Mouse (Mus musculus): ENCODE data around the gene Nfkbid. TPM values are rescaled to one million over a fixed set of nuclear protein-coding genes. Genes with fewer than 3 reads are reported as not detected.

Gene Nfkbid
- polyA plus RNA-seq, 1 experiment from 2014 or later = 1.00 TPM

GRCm38 (mm10) chr7:30430191-30430590 is 8.7 kb downstream of the Nfkbid start:
- WGBS = 30% methylated on average over 2 of the region's 2 CpGs
- Histone ChIP-seq H3K9ac (ENCODE audit: low read length) (no peak overlapping the region), H3K36me3 (ENCODE audit: control insufficient read depth, insufficient read depth, low read length) (peaks cover 16% of the 10 kb centered on the region), H3K4me2 (ENCODE audit: low read length) (no peak overlapping the region), H3K4me1 (ENCODE audit: control insufficient read depth in 2 of 2, insufficient read depth in 2 of 2, low read length in 2 of 2) (no peaks in the 10 kb centered on the region), H3K27me3 (ENCODE audit: control insufficient read depth, insufficient read depth, low read length) (peaks cover under 1% of the 10 kb centered on the region), H3K27ac (replicated peaks in 1 of 2; ENCODE audit: control insufficient read depth in 1 of 2, insufficient read depth in 1 of 2, low read depth in 2 of 2, low read length in 2 of 2) (no peak overlapping the region), H3K4me3 (ENCODE audit: control insufficient read depth in 1 of 2, insufficient read depth in 1 of 2, low read depth in 1 of 2, low read length in 2 of 2) (no peak overlapping the region), H3K9me3 (ENCODE audit: control insufficient read depth, low read length) (no peaks in the 10 kb centered on the region)
- no peak for ATAC-seq (ENCODE audit: insufficient number of reproducible peaks, insufficient read depth, low FRiP score, low read depth)

- peaks cover 7% of the 10 kb centered on the region for H3K36me3 ChIP-seq (ENCODE audit: control insufficient read depth, insufficient read depth, low read length)
- no peak overlapping the region for H3K4me2 ChIP-seq (ENCODE audit: low read length)
- H3K27me3 ChIP-seq (ENCODE audit: control insufficient read depth, insufficient read depth, low read length) = peaks cover 17% of the 10 kb centered on the region
- no peaks in the 10 kb centered on the region for H3K9me3 ChIP-seq (ENCODE audit: control insufficient read depth, low read length)
- no peak overlapping the region for H3K27ac ChIP-seq (replicated peaks in 1 of 2; ENCODE audit: control insufficient read depth in 1 of 2, insufficient read depth in 1 of 2, low read depth in 2 of 2, low read length in 2 of 2)
- H3K4me3 ChIP-seq (ENCODE audit: control insufficient read depth in 1 of 2, insufficient read depth in 1 of 2, low read depth in 1 of 2, low read length in 2 of 2) = no peak overlapping the region
- no peaks in the 10 kb centered on the region for H3K4me1 ChIP-seq (ENCODE audit: control insufficient read depth in 2 of 2, insufficient read depth in 2 of 2, low read length in 2 of 2)
- no peak for ATAC-seq (ENCODE audit: insufficient number of reproducible peaks, insufficient read depth, low FRiP score, low read depth)
- 6% methylated on average over 3 of the region's 3 CpGs for WGBS
- no peak overlapping the region for H3K9ac ChIP-seq (ENCODE audit: low read length)
These were observed 10.3 kb downstream of the Nfkbid start for GRCm38 (mm10) chr7:30431793-30432192.

DNA sequence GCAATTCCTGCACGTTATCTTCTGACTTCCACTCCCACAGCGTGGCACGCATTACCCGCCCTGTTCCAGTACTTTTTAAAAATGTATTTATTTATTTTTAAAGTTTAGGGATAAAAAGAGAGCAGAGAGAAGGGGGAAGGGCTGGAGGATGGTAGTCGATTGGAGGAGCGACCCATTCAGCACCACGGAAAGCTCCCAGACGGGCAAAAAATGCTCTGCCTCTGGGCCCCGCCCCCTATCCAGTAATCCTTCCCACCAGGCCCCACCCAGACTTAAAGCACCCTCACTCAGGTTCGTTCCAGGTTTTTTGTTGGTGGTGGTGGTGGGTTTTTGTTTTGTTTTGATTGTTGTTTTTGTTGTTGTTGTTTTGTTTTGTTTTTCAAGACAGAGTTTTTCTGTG is 12.7 kb downstream of the Nfkbid start:
- H3K36me3 ChIP-seq (ENCODE audit: control insufficient read depth, insufficient read depth, low read length) = no peaks in the 10 kb centered on the region
- no peak for ATAC-seq (ENCODE audit: insufficient number of reproducible peaks, insufficient read depth, low FRiP score, low read depth)

GRCm38 (mm10) chr7:30434701-30435100 is 13.2 kb downstream of the Nfkbid start:
- no peaks in the 10 kb centered on the region for H3K36me3 ChIP-seq (ENCODE audit: control insufficient read depth, insufficient read depth, low read length)
- H3K4me2 ChIP-seq (ENCODE audit: low read length) = no peak overlapping the region
- H3K27me3 ChIP-seq (ENCODE audit: control insufficient read depth, insufficient read depth, low read length) = peaks cover 23% of the 10 kb centered on the region

More for the DNA sequence above, 12.7 kb downstream of the Nfkbid start:
- Histone ChIP-seq H3K27me3 (ENCODE audit: control insufficient read depth, insufficient read depth, low read length) (peaks cover 23% of the 10 kb centered on the region), H3K27ac (replicated peaks in 1 of 2; ENCODE audit: control insufficient read depth in 1 of 2, insufficient read depth in 1 of 2, low read depth in 2 of 2, low read length in 2 of 2) (no peak overlapping the region), H3K4me2 (ENCODE audit: low read length) (no peak overlapping the region), H3K4me3 (ENCODE audit: control insufficient read depth in 1 of 2, insufficient read depth in 1 of 2, low read depth in 1 of 2, low read length in 2 of 2) (no peak overlapping the region), H3K9me3 (ENCODE audit: control insufficient read depth, low read length) (no peaks in the 10 kb centered on the region), H3K4me1 (ENCODE audit: control insufficient read depth in 2 of 2, insufficient read depth in 2 of 2, low read length in 2 of 2) (no peaks in the 10 kb centered on the region), H3K9ac (ENCODE audit: low read length) (no peak overlapping the region)
- 2% methylated on average over 10 of the region's 10 CpGs for WGBS

GRCm38 (mm10) chr7:30435156-30435555 is 13.6 kb downstream of the Nfkbid start:
- WGBS = 40% methylated on average over 9 of the region's 9 CpGs
- no peak for ATAC-seq (ENCODE audit: insufficient number of reproducible peaks, insufficient read depth, low FRiP score, low read depth)
- H3K4me1 ChIP-seq (ENCODE audit: control insufficient read depth in 2 of 2, insufficient read depth in 2 of 2, low read length in 2 of 2) = no peaks in the 10 kb centered on the region
- H3K9me3 ChIP-seq (ENCODE audit: control insufficient read depth, low read length) = no peaks in the 10 kb centered on the region
- H3K4me2 ChIP-seq (ENCODE audit: low read length) = no peak overlapping the region
- no peak overlapping the region for H3K27ac ChIP-seq (replicated peaks in 1 of 2; ENCODE audit: control insufficient read depth in 1 of 2, insufficient read depth in 1 of 2, low read depth in 2 of 2, low read length in 2 of 2)
- H3K4me3 ChIP-seq (ENCODE audit: control insufficient read depth in 1 of 2, insufficient read depth in 1 of 2, low read depth in 1 of 2, low read length in 2 of 2) = no peak overlapping the region
- no peaks in the 10 kb centered on the region for H3K36me3 ChIP-seq (ENCODE audit: control insufficient read depth, insufficient read depth, low read length)
- H3K9ac ChIP-seq (ENCODE audit: low read length) = no peak overlapping the region
- H3K27me3 ChIP-seq (ENCODE audit: control insufficient read depth, insufficient read depth, low read length) = peaks cover 23% of the 10 kb centered on the region

More at GRCm38 (mm10) chr7:30434701-30435100, 13.2 kb downstream of the Nfkbid start:
- no peaks in the 10 kb centered on the region for H3K4me1 ChIP-seq (ENCODE audit: control insufficient read depth in 2 of 2, insufficient read depth in 2 of 2, low read length in 2 of 2)
- no peak overlapping the region for H3K9ac ChIP-seq (ENCODE audit: low read length)
- no peak overlapping the region for H3K4me3 ChIP-seq (ENCODE audit: control insufficient read depth in 1 of 2, insufficient read depth in 1 of 2, low read depth in 1 of 2, low read length in 2 of 2)
- ATAC-seq (ENCODE audit: insufficient number of reproducible peaks, insufficient read depth, low FRiP score, low read depth) = no peak
- no peaks in the 10 kb centered on the region for H3K9me3 ChIP-seq (ENCODE audit: control insufficient read depth, low read length)
- WGBS = 60% methylated on average over 10 of the region's 10 CpGs
- no peak overlapping the region for H3K27ac ChIP-seq (replicated peaks in 1 of 2; ENCODE audit: control insufficient read depth in 1 of 2, insufficient read depth in 1 of 2, low read depth in 2 of 2, low read length in 2 of 2)

- H3K4me2 ChIP-seq (ENCODE audit: low read length) = no peak overlapping the region
- ATAC-seq (ENCODE audit: insufficient number of reproducible peaks, insufficient read depth, low FRiP score, low read depth) = no peak
- H3K9ac ChIP-seq (ENCODE audit: low read length) = no peak overlapping the region
- H3K27ac ChIP-seq (replicated peaks in 1 of 2; ENCODE audit: control insufficient read depth in 1 of 2, insufficient read depth in 1 of 2, low read depth in 2 of 2, low read length in 2 of 2) = no peak overlapping the region
- no peaks in the 10 kb centered on the region for H3K36me3 ChIP-seq (ENCODE audit: control insufficient read depth, insufficient read depth, low read length)
- 18% methylated on average over 10 of the region's 10 CpGs for WGBS
- peaks cover 23% of the 10 kb centered on the region for H3K27me3 ChIP-seq (ENCODE audit: control insufficient read depth, insufficient read depth, low read length)
- no peak overlapping the region for H3K4me3 ChIP-seq (ENCODE audit: control insufficient read depth in 1 of 2, insufficient read depth in 1 of 2, low read depth in 1 of 2, low read length in 2 of 2)
- H3K9me3 ChIP-seq (ENCODE audit: control insufficient read depth, low read length) = no peaks in the 10 kb centered on the region
- no peaks in the 10 kb centered on the region for H3K4me1 ChIP-seq (ENCODE audit: control insufficient read depth in 2 of 2, insufficient read depth in 2 of 2, low read length in 2 of 2)
These were observed 15.3 kb downstream of the Nfkbid start for GRCm38 (mm10) chr7:30436879-30437278.

- Histone ChIP-seq H3K9me3 (ENCODE audit: control insufficient read depth, low read length) (no peaks in the 10 kb centered on the region), H3K36me3 (ENCODE audit: control insufficient read depth, insufficient read depth, low read length) (no peaks in the 10 kb centered on the region), H3K4me2 (ENCODE audit: low read length) (no peak overlapping the region), H3K27me3 (ENCODE audit: control insufficient read depth, insufficient read depth, low read length) (peaks cover 42% of the 10 kb centered on the region), H3K4me1 (ENCODE audit: control insufficient read depth in 2 of 2, insufficient read depth in 2 of 2, low read length in 2 of 2) (peaks cover 4 to 8% of the 10 kb centered on the region in 2 experiments; a peak in 2 of 4 replicates), H3K27ac (replicated peaks in 1 of 2; ENCODE audit: control insufficient read depth in 1 of 2, insufficient read depth in 1 of 2, low read depth in 2 of 2, low read length in 2 of 2) (no peak overlapping the region), H3K4me3 (ENCODE audit: control insufficient read depth in 1 of 2, insufficient read depth in 1 of 2, low read depth in 1 of 2, low read length in 2 of 2) (no peak overlapping the region), H3K9ac (ENCODE audit: low read length) (no peak overlapping the region)
- ATAC-seq (ENCODE audit: insufficient number of reproducible peaks, insufficient read depth, low FRiP score, low read depth) = no peak
- 69% methylated on average over 13 of the region's 13 CpGs for WGBS
These were observed 18.2 kb downstream of the Nfkbid start for GRCm38 (mm10) chr7:30439734-30440133.

GRCm38 (mm10) chr7:30440697-30441096 is 19.2 kb downstream of the Nfkbid start:
- ATAC-seq (ENCODE audit: insufficient number of reproducible peaks, insufficient read depth, low FRiP score, low read depth) = no peak
- H3K9ac ChIP-seq (ENCODE audit: low read length) = no peak overlapping the region
- H3K27ac ChIP-seq (replicated peaks in 1 of 2; ENCODE audit: control insufficient read depth in 1 of 2, insufficient read depth in 1 of 2, low read depth in 2 of 2, low read length in 2 of 2) = no peak overlapping the region
- peaks cover 46% of the 10 kb centered on the region for H3K27me3 ChIP-seq (ENCODE audit: control insufficient read depth, insufficient read depth, low read length)
- H3K4me3 ChIP-seq (ENCODE audit: control insufficient read depth in 1 of 2, insufficient read depth in 1 of 2, low read depth in 1 of 2, low read length in 2 of 2) = no peak overlapping the region
- H3K9me3 ChIP-seq (ENCODE audit: control insufficient read depth, low read length) = no peaks in the 10 kb centered on the region
- no peaks in the 10 kb centered on the region for H3K36me3 ChIP-seq (ENCODE audit: control insufficient read depth, insufficient read depth, low read length)
- no peak overlapping the region for H3K4me2 ChIP-seq (ENCODE audit: low read length)
- peaks cover 8 to 12% of the 10 kb centered on the region in 2 experiments; a peak in 2 of 4 replicates for H3K4me1 ChIP-seq (ENCODE audit: control insufficient read depth in 2 of 2, insufficient read depth in 2 of 2, low read length in 2 of 2)
- WGBS = 26% methylated on average over 5 of the region's 5 CpGs

Data from heart, embryonic 14.5 days (tissue).